Mouse (Mus musculus) heart, embryonic 10.5 days (tissue): ENCODE measurements at regions not wholly inside any gene's neighbourhood (a gene's known extent, or its start where the extent isn't known, plus 50 kb on each side); places are given as distances from the start of the nearest gene placed in this dataset.

Experiments used
- DNase-seq: peaks from one replicate; pipeline ENCODE4 v3.0.0-alpha.2; 2017; ENCODE audit warnings: low spot score
- H3K27ac ChIP-seq: fragments of 300-500 bp; sonication (generic); 2 replicates; pipeline ENCODE4 v1.5.1; 2016; ENCODE audit warnings: mild to moderate bottlenecking
- H3K27me3 ChIP-seq: fragments of 300-500 bp; sonication (generic); 2 replicates; pipeline ENCODE4 v1.6.1; 2016; ENCODE audit warnings: mild to moderate bottlenecking; ENCODE audit not compliant: poor library complexity, insufficient read depth, severe bottlenecking
- H3K36me3 ChIP-seq: fragments of 300-500 bp; sonication (generic); 2 replicates; pipeline ENCODE4 v1.6.1; 2016; ENCODE audit warnings: mild to moderate bottlenecking, moderate library complexity
- H3K4me1 ChIP-seq: fragments of 300-500 bp; sonication (generic); 2 replicates; pipeline ENCODE4 v1.6.1; 2016; ENCODE audit warnings: mild to moderate bottlenecking
- H3K4me3 ChIP-seq: fragments of 300-500 bp; sonication (generic); 2 replicates; pipeline ENCODE4 v1.5.1; 2016; ENCODE audit warnings: mild to moderate bottlenecking, moderate library complexity
- H3K9me3 ChIP-seq: fragments of 300-500 bp; sonication (generic); 2 replicates; pipeline ENCODE4 v1.6.1; 2016; ENCODE audit warnings: mild to moderate bottlenecking, moderate library complexity
- WGBS: fragments of 180-500 bp; shearing (Covaris S2); methylation state at CpG from one replicate; pipeline ENCODE4 v1.1.7; 2016; 5-methylcytosine and 5-hydroxymethylcytosine counted together

DNA sequence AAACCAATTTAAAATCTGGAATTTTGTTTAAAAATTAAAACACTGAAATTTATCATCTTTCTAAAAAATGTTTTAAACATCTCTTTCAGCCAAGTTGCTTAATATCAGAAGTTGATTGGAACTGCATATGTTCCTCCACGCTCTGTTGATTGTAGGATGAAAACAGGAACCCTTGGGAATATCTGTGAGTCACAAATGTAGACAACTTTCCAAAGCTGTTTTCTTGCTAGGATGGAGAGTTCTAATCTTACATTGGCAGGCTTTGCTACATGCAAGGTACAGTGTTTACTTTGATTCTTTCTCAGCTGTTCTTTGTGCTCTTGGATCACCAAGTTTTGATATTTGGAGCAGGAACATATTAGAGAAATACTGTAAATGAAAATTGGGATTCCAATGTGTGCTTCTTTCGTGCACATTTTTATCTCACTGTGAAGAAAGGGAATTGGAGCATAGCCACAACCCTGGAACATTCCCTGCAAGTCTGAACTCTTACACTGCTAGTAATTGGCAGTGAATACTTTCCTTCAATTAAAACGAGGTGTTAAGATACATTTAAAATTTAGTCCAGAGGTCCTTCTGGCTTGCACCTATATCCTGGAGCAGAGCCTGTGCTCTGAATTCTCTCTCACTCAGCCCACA lies 131.0 kb upstream of the Wdr75 start:
- Histone ChIP-seq H3K4me3 (no peak overlapping the region), H3K27ac (no peak overlapping the region), H3K9me3 (no peaks in the 10 kb centered on the region), H3K4me1 (no peaks in the 10 kb centered on the region), H3K36me3 (no peaks in the 10 kb centered on the region), H3K27me3 (no peaks in the 10 kb centered on the region)
- DNase-seq, result no peak
- WGBS, result 70% methylated on average over 3 of the region's 3 CpGs

DNA sequence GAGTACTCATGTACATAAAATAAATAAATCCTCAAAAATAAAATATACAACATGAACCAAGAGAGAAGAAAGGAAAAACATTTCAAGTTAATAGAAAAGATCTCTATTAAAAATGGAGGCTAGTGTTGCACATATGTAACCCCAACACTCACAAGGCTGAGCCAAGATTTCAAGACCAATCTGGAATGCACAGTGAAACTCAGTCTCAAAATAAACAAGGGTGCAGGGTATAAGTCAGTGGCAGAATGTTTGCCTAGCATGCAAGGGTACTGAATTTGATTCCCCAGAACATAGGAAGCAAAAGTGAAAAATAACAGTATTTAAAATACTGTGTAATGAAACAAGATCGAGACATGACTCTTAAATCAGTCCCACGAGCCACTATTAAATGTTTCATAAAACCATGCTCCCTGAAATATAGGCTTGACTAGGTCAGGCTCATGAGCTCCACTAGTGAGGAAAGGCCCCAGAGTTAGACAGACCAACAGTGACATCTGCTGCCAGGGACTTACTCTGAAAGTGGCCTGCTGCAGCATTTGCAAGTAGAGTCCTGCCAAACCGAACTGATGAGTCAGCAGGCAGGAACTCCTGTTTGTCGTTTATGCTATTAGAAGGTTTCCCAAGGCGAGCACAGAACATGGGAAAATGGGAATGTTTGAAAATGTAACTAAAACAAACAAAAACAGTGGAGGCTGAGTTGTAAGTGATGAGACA lies 122.4 kb upstream of the Wdr75 start:
- WGBS, result 38% methylated on average over 5 of the region's 5 CpGs
- H3K36me3 ChIP-seq, result no peaks in the 10 kb centered on the region
- H3K27me3 ChIP-seq, result no peaks in the 10 kb centered on the region
- H3K4me3 ChIP-seq, result no peak overlapping the region
- H3K9me3 ChIP-seq, result no peaks in the 10 kb centered on the region
- DNase-seq, result peak; percentile 83
- no peak overlapping the region for H3K27ac ChIP-seq
- no peaks in the 10 kb centered on the region for H3K4me1 ChIP-seq

GRCm38 (mm10) chr1:45675771-45676439 lies 119.1 kb upstream of the Wdr75 start:
- no peaks in the 10 kb centered on the region for H3K4me1 ChIP-seq
- WGBS, result 85% methylated on average over 5 of the region's 5 CpGs
- no peak for DNase-seq
- H3K36me3 ChIP-seq, result no peaks in the 10 kb centered on the region
- H3K9me3 ChIP-seq, result no peaks in the 10 kb centered on the region
- H3K27ac ChIP-seq, result no peak overlapping the region
- no peak overlapping the region for H3K4me3 ChIP-seq
- no peaks in the 10 kb centered on the region for H3K27me3 ChIP-seq

GRCm38 (mm10) chr1:45679964-45680709 lies 114.8 kb upstream of the Wdr75 start:
- H3K9me3 ChIP-seq, result no peaks in the 10 kb centered on the region
- H3K27ac ChIP-seq, result no peak overlapping the region
- no peaks in the 10 kb centered on the region for H3K36me3 ChIP-seq
- no peaks in the 10 kb centered on the region for H3K4me1 ChIP-seq
- no peaks in the 10 kb centered on the region for H3K27me3 ChIP-seq
- WGBS, result 79% methylated on average over 8 of the region's 8 CpGs
- DNase-seq, result no peak
- no peak overlapping the region for H3K4me3 ChIP-seq

DNA sequence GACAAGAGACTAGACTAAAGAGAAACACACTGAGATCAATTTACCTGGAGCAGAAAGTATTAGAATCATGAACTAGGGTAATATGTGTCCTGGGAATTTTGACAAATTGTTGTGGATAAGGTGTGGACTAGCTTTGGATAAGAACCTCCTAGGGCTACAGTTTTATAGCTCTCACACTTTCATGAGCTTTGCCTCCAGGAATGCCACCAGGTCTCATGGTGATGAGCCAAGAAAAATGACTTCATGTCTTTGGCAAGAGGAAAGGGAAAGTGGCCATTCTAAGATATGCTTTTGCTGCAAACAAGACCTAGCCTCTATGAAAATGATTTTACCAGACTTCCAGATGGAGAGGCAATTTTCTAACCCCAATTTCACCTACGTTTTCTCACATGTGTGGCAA lies 94.1 kb upstream of the Wdr75 start:
- Histone ChIP-seq H3K27ac (no peak overlapping the region), H3K4me3 (no peak overlapping the region), H3K9me3 (no peaks in the 10 kb centered on the region), H3K4me1 (no peaks in the 10 kb centered on the region), H3K36me3 (no peaks in the 10 kb centered on the region), H3K27me3 (no peaks in the 10 kb centered on the region)
- 53% methylated on average over 1 of the region's 1 CpGs for WGBS
- no peak for DNase-seq

GRCm38 (mm10) chr1:45701516-45701915 lies 93.5 kb upstream of the Wdr75 start:
- no peaks in the 10 kb centered on the region for H3K27me3 ChIP-seq
- no peak overlapping the region for H3K27ac ChIP-seq
- WGBS, result 95% methylated on average over 1 of the region's 1 CpGs
- no peaks in the 10 kb centered on the region for H3K9me3 ChIP-seq
- no peaks in the 10 kb centered on the region for H3K36me3 ChIP-seq
- H3K4me1 ChIP-seq, result no peaks in the 10 kb centered on the region
- no peak overlapping the region for H3K4me3 ChIP-seq
- DNase-seq, result no peak

GRCm38 (mm10) chr1:45723369-45723768 lies 71.6 kb upstream of the Wdr75 start:
- 98% methylated on average over 2 of the region's 2 CpGs for WGBS
- Histone ChIP-seq H3K9me3 (no peaks in the 10 kb centered on the region), H3K36me3 (no peaks in the 10 kb centered on the region), H3K4me1 (no peaks in the 10 kb centered on the region), H3K27ac (no peak overlapping the region), H3K4me3 (no peak overlapping the region), H3K27me3 (no peaks in the 10 kb centered on the region)
- no peak for DNase-seq

DNA sequence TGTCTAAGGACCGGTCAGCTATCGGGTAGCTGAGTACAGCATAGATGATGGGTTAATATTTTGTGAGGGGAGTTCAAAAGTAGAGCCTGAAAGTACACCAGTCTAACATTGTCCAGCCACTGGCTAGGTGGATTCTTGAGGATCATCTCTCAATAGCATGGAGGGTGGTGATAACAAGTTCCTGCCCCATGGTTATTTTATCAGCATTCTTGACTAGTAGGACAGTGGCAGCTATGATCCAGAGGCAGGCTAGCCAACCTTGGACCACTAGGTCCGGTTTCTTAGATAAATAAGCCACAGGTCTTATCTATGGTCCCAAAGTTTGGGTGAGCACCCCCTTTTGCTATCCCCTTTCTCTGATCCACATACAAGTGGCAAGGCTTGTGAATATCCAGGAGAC lies 62.0 kb upstream of the Wdr75 start:
- Histone ChIP-seq H3K27me3 (no peaks in the 10 kb centered on the region), H3K27ac (no peak overlapping the region), H3K4me3 (no peak overlapping the region), H3K4me1 (no peaks in the 10 kb centered on the region), H3K9me3 (no peaks in the 10 kb centered on the region), H3K36me3 (no peaks in the 10 kb centered on the region)
- 82% methylated on average over 3 of the region's 3 CpGs for WGBS
- DNase-seq, result no peak

GRCm38 (mm10) chr1:45745136-45745535 lies 49.8 kb upstream of the Wdr75 start:
- Histone ChIP-seq H3K27me3 (no peaks in the 10 kb centered on the region), H3K4me3 (no peak overlapping the region), H3K4me1 (no peaks in the 10 kb centered on the region), H3K27ac (no peak overlapping the region), H3K36me3 (peaks cover 3% of the 10 kb centered on the region; the same call in 1 of the 2 replicates), H3K9me3 (peaks cover 11% of the 10 kb centered on the region)
- WGBS, result 80% methylated on average over 1 of the region's 1 CpGs
- DNase-seq, result no peak
